Mouse (Mus musculus) left cerebral cortex, postnatal 36 days (tissue): ENCODE results near the gene Vmn1r217. TPM values are rescaled to one million over a fixed set of nuclear protein-coding genes. Genes with fewer than 3 reads are reported as not detected.
"Not testable (repeated sequence)": the region's sequence is repeated elsewhere in the genome, so short reads cannot be mapped to it uniquely, and the experiment has no call there.

Experiments
- DNase-seq, 2 experiments: peaks; one replicate each; pipeline ENCODE4 v3.0.0; 2021 to 2022; ENCODE audit warnings: low spot score in 2 of 2, mixed read lengths in 1 of 2
- intact Hi-C: fragments of 180-260 bp; cut with DNase I; formaldehyde crosslinking; loops from one replicate; pipeline ENCODE4 v1.15.1; 2025
- total RNA-seq, 2 experiments: library from RNA; stranded (reverse); gene quantifications; 2 replicates each; pipeline ENCODE4 v1.2.3; 2021

The Vmn1r217 gene
- not detected for total RNA-seq

- DNase-seq, intact Hi-C loops: not testable (repeated sequence)
Observed at GRCm38 (mm10) chr13:23118126-23118525, at the start of gene Vmn1r217. Gene Vmn1r217, minus strand, starts transcription at chr13:23118226.

DNA sequence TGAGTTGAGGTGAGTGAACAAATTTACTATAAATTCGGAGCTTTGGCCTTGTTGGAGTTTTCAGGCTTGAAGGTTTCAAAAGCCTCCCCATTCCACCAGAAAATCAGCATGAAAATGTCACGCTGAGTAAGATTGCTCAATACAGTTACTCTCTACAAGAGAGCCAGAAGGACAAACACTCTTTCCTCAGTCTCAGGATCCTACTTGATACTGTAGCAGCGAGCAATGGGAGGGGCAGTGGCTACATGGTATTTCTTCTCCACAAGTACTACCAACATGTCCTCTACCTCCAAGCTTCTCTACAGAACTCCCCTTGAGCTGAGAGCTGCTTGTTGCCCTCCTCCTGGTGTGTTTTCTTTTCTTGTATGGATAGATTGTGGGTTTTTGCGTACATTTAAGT lies 48.4 kb upstream of the Vmn1r217 start:
- DNase-seq, intact Hi-C loops: not testable (repeated sequence)

DNA sequence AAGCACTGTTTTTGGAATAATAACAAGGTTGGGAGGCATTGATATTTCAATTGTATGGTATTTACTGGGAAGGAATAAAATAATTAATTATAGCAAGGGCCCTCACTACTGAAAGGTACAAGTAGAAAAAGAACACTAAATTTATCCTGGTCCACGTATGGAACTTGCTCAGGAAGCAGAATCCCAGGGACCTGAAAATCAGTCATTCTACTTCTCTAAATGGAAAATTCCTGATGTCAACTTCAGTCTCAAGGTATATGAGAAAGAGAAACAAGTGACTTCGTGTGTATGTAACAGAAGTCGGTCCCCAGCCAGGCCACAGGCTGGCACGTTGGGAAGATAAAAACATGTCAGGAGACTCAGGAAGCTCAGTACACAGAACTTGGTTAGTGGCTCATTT lies 41.0 kb upstream of the Vmn1r217 start, which contains the start of gene Vmn1r219:
Gene Vmn1r219, plus strand, starts transcription at position 301 of the 400 bp plus-strand sequence.
- DNase-seq = no peak

GRCm38 (mm10) chr13:23157848-23158247 lies 39.8 kb upstream of the Vmn1r217 start:
- DNase-seq = no peak
- intact Hi-C loops = no loop called here

More for the DNA sequence above, 41.0 kb upstream of the Vmn1r217 start, which contains the start of gene Vmn1r219:
- intact Hi-C loops = no loop called here

DNA sequence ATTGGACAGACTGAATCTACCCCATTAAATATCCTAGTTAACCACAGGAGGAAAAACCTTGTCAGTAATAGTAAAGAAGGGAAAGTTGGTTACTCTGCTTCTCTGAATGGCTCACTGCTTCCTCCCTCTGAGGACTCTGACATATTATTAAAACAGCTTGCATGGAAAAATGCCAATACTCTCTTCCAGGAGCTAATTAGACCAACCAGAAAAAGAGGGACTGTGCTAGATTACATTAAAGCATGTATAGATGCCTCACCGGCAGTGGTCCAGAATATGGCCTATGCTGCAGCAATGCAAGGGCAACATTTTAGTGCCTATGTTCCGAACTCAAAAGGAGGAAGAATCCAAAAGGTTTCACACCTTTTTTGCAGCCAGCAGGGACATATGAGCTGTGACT lies 20.9 kb upstream of the Vmn1r217 start:
- no peak for DNase-seq
- intact Hi-C loops = no loop called here

DNA sequence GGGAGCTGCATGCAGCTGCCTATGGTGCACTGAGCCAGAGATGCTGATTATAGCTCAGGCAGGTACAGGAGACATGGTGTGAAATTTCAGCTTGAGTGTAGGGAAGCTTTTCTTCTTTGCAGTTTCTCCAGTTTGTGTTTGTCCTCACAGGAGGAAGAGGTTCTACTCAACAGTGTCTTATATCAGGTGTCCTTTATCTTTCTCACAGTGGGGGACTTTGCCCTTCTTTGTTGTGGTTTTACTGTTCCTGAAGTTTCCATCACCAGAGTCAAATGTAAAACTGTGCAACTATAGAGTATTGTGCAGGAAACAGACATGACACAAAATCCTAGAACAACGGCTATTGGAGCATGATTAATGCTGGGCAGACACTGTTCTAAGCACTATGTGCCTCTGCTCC lies 15.5 kb upstream of the Vmn1r217 start:
- no peak for DNase-seq
- intact Hi-C loops = no loop called here

GRCm38 (mm10) chr13:23133099-23133498 lies 15.1 kb upstream of the Vmn1r217 start, which contains the start of gene Vmn1r218:
Gene Vmn1r218, plus strand, starts transcription at chr13:23133155.
- intact Hi-C loops = no loop called here

DNA sequence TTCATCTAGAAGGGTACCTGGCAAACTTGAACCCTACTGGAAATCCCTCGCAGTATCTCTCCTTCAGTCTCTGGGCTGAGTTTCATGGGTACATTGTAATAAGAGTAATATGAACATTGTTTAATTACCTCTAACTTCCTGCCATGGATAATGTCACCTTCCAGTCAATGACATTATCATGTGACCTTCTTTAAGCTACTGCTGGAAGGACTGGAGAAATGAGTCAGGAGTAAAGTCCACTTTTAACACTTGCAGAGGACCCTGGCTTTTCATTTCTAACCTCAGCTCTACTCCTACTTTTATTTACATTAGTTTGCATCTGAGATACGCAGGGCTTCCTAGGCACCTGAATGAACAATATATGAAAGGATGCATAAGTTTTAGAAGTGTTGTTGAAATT lies 2.6 kb upstream of the Vmn1r217 start:
- DNase-seq = no peak
- intact Hi-C loops = no loop called here

More at GRCm38 (mm10) chr13:23133099-23133498, 15.1 kb upstream of the Vmn1r217 start, which contains the start of gene Vmn1r218:
- DNase-seq = no peak

- DNase-seq = no peak
- intact Hi-C loops = no loop called here
Observed at GRCm38 (mm10) chr13:23094386-23094785, 23.6 kb downstream of the Vmn1r217 start.

DNA sequence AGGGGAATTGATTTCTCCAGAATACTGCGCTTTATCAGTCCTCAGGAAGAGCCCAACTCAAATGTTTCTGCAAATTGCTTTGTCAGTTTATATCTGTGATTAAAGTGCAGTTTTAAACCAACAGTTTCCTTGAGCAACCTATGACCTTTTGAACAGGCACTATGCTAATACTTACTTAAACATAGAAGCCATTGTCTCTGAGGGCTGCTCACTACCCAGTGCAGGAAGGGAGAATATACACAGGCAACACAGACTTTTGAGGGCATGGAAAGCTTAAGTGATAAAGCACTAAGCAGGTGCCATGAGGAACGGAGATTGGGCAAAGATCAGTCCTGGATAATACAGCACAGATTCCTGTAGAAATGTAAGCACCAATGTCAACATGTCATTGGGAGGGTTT lies 48.7 kb downstream of the Vmn1r217 start:
- intact Hi-C loops = no loop called here
- no peak for DNase-seq

DNA sequence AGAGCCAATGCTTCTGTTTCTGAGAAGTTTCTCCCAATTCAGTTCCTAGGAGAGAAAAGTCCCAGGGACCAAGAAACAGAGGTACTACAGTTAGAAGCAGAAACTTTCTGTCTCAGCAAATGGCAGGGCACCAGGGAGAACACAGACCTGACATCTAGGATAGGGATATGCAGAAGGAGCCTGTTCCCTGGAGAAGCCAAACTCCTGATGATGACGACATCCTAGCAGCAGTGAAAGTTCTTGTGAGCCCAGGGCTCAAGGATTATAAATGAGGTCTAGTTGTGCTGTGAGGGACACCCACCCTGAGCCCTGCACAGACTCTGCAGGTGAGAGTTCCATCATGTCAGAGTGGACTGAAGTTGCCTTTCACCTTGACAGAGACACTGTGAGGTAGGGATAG lies 50.3 kb downstream of the Vmn1r217 start, which contains the start of gene Vmn1r215:
Gene Vmn1r215, plus strand, starts transcription at position 301 of the 400 bp plus-strand sequence.
- no peak for DNase-seq
- intact Hi-C loops = no loop called here

GRCm38 (mm10) chr13:23057778-23058177 lies 60.2 kb downstream of the Vmn1r217 start:
- no peak for DNase-seq

More at GRCm38 (mm10) chr13:23057778-23058177, 60.2 kb downstream of the Vmn1r217 start:
- intact Hi-C loops = no loop called here

Other genes with a start within 250 kb of the Vmn1r217 start
- not detected for gene Vmn1r212, start 234.0 kb downstream of the Vmn1r217 start, total RNA-seq
- gene Vmn1r213, start 110.6 kb downstream of the Vmn1r217 start, total RNA-seq = not detected
- not detected for gene Vmn1r214, start 87.8 kb downstream of the Vmn1r217 start, total RNA-seq
- not detected for gene Vmn1r215, start 50.2 kb downstream of the Vmn1r217 start, total RNA-seq
- gene Vmn1r218, start 14.9 kb upstream of the Vmn1r217 start, total RNA-seq = not detected
- gene Vmn1r219, start 41.1 kb upstream of the Vmn1r217 start, total RNA-seq = not detected
- gene Vmn1r220, start 69.7 kb upstream of the Vmn1r217 start, total RNA-seq = not detected
- not detected for gene Vmn1r221, start 95.9 kb upstream of the Vmn1r217 start, total RNA-seq
- not detected for gene Vmn1r222, start 117.7 kb upstream of the Vmn1r217 start, total RNA-seq
- not detected for gene Vmn1r223, start 128.9 kb upstream of the Vmn1r217 start, total RNA-seq